Mouse (Mus musculus) kidney, embryonic 14.5 days (tissue): Measurements from ENCODE around the gene Zp3. TPM values are rescaled to one million over a fixed set of nuclear protein-coding genes. Genes with fewer than 3 reads are reported as not detected.
A peak's percentile ranks its signal among the peaks of the same experiment; 100 is the strongest.

Experiments
- ATAC-seq: fragments of 200-750 bp; cut with Nextera tagmentation; 2 replicates; pipeline ENCODE4 v1.8.0; 2017; ENCODE audit warnings: moderate number of reproducible peaks, mild to moderate bottlenecking, moderate TSS enrichment, moderate library complexity; ENCODE audit not compliant: low FRiP score, low TSS enrichment
- H3K27ac ChIP-seq: fragments of 300-500 bp; sonication (generic); 2 replicates; pipeline ENCODE4 v1.5.1; 2014; ENCODE audit warnings: low read depth, mild to moderate bottlenecking, low read length, moderate library complexity, mixed read lengths
- H3K27me3 ChIP-seq: fragments of 300-500 bp; sonication (generic); 2 replicates; pipeline ENCODE4 v1.6.1; 2014; ENCODE audit warnings: mild to moderate bottlenecking, low read length; ENCODE audit not compliant: control insufficient read depth, insufficient read depth
- H3K36me3 ChIP-seq: fragments of 300-500 bp; sonication (generic); 2 replicates; pipeline ENCODE4 v1.6.1; 2014; ENCODE audit warnings: low read length, mixed read lengths; ENCODE audit not compliant: control insufficient read depth, insufficient read depth
- H3K4me1 ChIP-seq: fragments of 300-500 bp; sonication (generic); 2 replicates; pipeline ENCODE4 v1.6.1; 2014; ENCODE audit warnings: low read length, mixed read lengths; ENCODE audit not compliant: control insufficient read depth, insufficient read depth
- H3K4me2 ChIP-seq: fragments of 300-500 bp; sonication (generic); replicated peaks from 2 replicates; pipeline ENCODE4 v1.6.1; 2014; ENCODE audit warnings: low read depth, mild to moderate bottlenecking, low read length
- H3K4me3 ChIP-seq: fragments of 300-500 bp; sonication (generic); 2 replicates; pipeline ENCODE4 v1.5.1; 2014; ENCODE audit warnings: mild to moderate bottlenecking, low read length
- H3K9ac ChIP-seq: fragments of 300-500 bp; sonication (generic); 2 replicates; pipeline ENCODE4 v1.6.1; 2014; ENCODE audit warnings: low read depth, mild to moderate bottlenecking, low read length, moderate library complexity
- H3K9me3 ChIP-seq: fragments of 300-500 bp; sonication (generic); 2 replicates; pipeline ENCODE4 v1.6.1; 2016; ENCODE audit warnings: low read length; ENCODE audit not compliant: control insufficient read depth
- WGBS: fragments of 180-500 bp; shearing (Covaris S2); extraction: QIAGEN DNeasy Blood & Tissue Kit; methylation state at CpG from one replicate; pipeline ENCODE4 v1.1.7; 2014; 5-methylcytosine and 5-hydroxymethylcytosine counted together
- polyA plus RNA-seq: library from polyadenylated mRNA; unstranded; fragments of >200 nt; fragmentation: Nextera tagmentation; extraction: Ambion mirVana; gene quantifications from 2 replicates; pipeline ENCODE4 v1.2.1, GENCODE M21; 2014

Gene Zp3
- polyA plus RNA-seq, 1 experiment from 2014 or later, result not detected

DNA sequence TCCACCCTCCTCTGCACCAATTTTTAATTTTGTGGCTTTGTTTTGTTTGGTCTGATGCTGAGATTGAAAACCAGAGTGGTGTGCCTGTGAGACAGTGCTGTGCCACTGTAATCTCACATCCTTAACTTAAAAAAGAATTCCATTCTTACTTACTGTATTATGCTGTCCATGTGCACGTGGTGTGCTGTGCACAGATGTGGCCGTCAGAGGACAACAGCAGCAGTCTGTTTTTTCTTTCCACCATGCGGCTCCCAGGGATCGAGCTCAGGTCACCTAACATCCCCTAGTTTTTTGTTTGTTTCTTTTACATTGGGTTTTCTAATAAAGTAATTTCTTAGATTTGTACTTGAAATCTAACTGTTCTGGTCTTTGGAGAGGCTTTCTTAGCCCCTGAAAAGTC lies 24.6 kb downstream of the Zp3 start:
- Histone ChIP-seq H3K27ac (no peak overlapping the region), H3K4me1 (peaks cover 7% of the 10 kb centered on the region; the same call in 1 of the 2 replicates), H3K4me2 (no peak overlapping the region), H3K36me3 (peaks cover 10% of the 10 kb centered on the region), H3K4me3 (no peak overlapping the region), H3K9me3 (no peaks in the 10 kb centered on the region), H3K27me3 (no peaks in the 10 kb centered on the region), H3K9ac (no peak overlapping the region)
- no peak for ATAC-seq
- WGBS, result 45% methylated on average over 4 of the region's 4 CpGs

- Histone ChIP-seq H3K4me2 (no peak overlapping the region), H3K9me3 (no peaks in the 10 kb centered on the region), H3K9ac (no peak overlapping the region), H3K4me1 (peaks cover 7% of the 10 kb centered on the region; the same call in 1 of the 2 replicates), H3K36me3 (peaks cover 28% of the 10 kb centered on the region), H3K27ac (no peak overlapping the region), H3K27me3 (no peaks in the 10 kb centered on the region), H3K4me3 (no peak overlapping the region)
- ATAC-seq, result no peak
- 64% methylated on average over 7 of the region's 7 CpGs for WGBS
Observed at GRCm38 (mm10) chr5:136007745-136008144, 27.8 kb downstream of the Zp3 start.

GRCm38 (mm10) chr5:136014877-136015276 lies 35.0 kb downstream of the Zp3 start:
- Histone ChIP-seq H3K4me2 (no peak overlapping the region), H3K9ac (no peak overlapping the region), H3K36me3 (peaks cover 32% of the 10 kb centered on the region), H3K27ac (no peak overlapping the region), H3K4me3 (no peak overlapping the region), H3K27me3 (no peaks in the 10 kb centered on the region), H3K9me3 (no peaks in the 10 kb centered on the region), H3K4me1 (no peaks in the 10 kb centered on the region)
- 0 out of 2 replicates have a peak, but pooled peaks have one; percentile 22 for ATAC-seq
- 79% methylated on average over 10 of the region's 10 CpGs for WGBS

GRCm38 (mm10) chr5:136015586-136015985 lies 35.7 kb downstream of the Zp3 start:
- no peaks in the 10 kb centered on the region for H3K9me3 ChIP-seq
- no peaks in the 10 kb centered on the region for H3K27me3 ChIP-seq
- peaks cover 32% of the 10 kb centered on the region for H3K36me3 ChIP-seq
- H3K4me3 ChIP-seq, result no peak overlapping the region
- H3K4me2 ChIP-seq, result no peak overlapping the region
- no peak overlapping the region for H3K9ac ChIP-seq
- no peak overlapping the region for H3K27ac ChIP-seq
- no peaks in the 10 kb centered on the region for H3K4me1 ChIP-seq
- WGBS, result 81% methylated on average over 10 of the region's 10 CpGs
- no peak for ATAC-seq

DNA sequence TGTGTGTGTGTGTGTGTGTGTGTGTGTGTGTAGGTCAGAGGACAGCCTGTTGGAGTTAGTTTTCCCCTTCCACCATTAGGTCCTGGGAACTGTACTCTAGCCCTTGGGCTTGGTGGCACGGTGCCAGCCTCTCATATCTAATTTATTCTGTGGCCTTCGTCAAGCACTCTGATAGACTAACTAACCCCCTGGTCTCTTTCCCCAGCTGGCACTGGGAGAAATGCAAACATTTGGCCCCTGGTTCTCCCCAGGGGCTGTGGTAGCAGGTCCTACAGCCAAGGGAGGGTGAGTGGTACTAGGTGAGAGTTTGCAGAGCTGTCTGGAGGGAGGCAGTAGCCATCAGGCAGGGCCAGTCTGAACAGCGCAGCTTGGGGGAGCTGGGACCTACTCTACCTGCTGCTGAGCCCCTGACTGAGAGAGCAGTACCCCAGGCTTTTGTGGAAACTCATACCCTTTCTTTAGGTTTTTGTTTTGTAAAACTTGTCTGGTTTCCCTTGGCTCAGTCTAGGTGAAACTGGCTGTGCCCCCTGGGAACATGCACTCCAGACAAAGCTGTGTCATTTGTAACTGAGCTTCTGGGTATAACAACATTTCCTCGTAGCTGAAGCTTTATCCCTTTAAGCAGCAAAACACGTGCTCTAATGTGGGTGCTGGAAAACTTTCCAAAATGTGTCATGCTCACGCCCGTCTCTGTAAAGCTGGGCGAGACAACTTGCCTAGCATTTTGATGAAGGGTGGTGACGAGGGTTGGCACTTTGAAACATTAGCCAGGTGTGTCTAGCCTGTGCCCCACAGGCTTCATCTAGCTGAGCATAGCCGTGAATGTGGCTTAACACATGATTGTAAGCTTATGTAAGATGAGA lies 36.3 kb downstream of the Zp3 start:
- H3K27ac ChIP-seq, result 0 out of 2 replicates have a peak overlapping the region, but pooled peaks have one; percentile 47
- H3K9ac ChIP-seq, result no peak overlapping the region
- H3K4me3 ChIP-seq, result no peak overlapping the region
- WGBS, result 79% methylated on average over 10 of the region's 10 CpGs
- H3K27me3 ChIP-seq, result no peaks in the 10 kb centered on the region
- no peaks in the 10 kb centered on the region for H3K9me3 ChIP-seq
- no peak for ATAC-seq
- H3K4me1 ChIP-seq, result no peaks in the 10 kb centered on the region
- H3K36me3 ChIP-seq, result peaks cover 28% of the 10 kb centered on the region; the same call in 1 of the 2 replicates
- H3K4me2 ChIP-seq, result no peak overlapping the region

DNA sequence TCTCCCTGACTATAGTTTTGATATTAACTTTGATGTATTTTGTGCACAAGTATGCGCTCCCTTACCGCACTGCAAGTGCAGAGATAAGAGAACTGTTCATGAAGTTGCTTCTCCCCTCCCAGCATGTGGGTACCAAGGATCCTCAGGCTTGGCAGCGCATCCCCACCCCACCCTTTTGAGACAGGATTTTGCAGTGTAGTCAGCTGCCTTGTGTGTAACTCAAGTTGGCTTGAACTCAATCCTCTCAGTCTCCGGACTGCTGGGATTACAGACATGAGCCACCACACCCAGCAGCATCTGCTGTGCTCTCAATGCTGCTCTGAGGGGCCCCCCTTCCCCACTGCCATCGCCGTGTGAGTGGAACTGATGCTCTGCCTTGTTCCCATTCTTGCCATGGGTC lies 37.4 kb downstream of the Zp3 start:
- Histone ChIP-seq H3K27ac (no peak overlapping the region), H3K27me3 (no peaks in the 10 kb centered on the region), H3K36me3 (peaks cover 19% of the 10 kb centered on the region; the same call in 1 of the 2 replicates), H3K4me1 (no peaks in the 10 kb centered on the region), H3K9me3 (no peaks in the 10 kb centered on the region), H3K4me2 (no peak overlapping the region), H3K9ac (no peak overlapping the region), H3K4me3 (no peak overlapping the region)
- no peak for ATAC-seq
- WGBS, result 87% methylated on average over 6 of the region's 6 CpGs

GRCm38 (mm10) chr5:136018726-136019125 lies 38.8 kb downstream of the Zp3 start:
- Histone ChIP-seq H3K4me3 (no peak overlapping the region), H3K27me3 (no peaks in the 10 kb centered on the region), H3K36me3 (peaks cover 10% of the 10 kb centered on the region; the same call in 1 of the 2 replicates), H3K9me3 (no peaks in the 10 kb centered on the region), H3K9ac (no peak overlapping the region), H3K4me2 (no peak overlapping the region), H3K27ac (no peak overlapping the region), H3K4me1 (no peaks in the 10 kb centered on the region)
- 75% methylated on average over 2 of the region's 2 CpGs for WGBS
- no peak for ATAC-seq

- no peak overlapping the region for H3K9ac ChIP-seq
- no peak for ATAC-seq
- H3K27ac ChIP-seq, result no peak overlapping the region
- no peaks in the 10 kb centered on the region for H3K9me3 ChIP-seq
- H3K4me3 ChIP-seq, result no peak overlapping the region
- H3K4me1 ChIP-seq, result no peaks in the 10 kb centered on the region
- peaks cover 14% of the 10 kb centered on the region; the same call in 1 of the 2 replicates for H3K36me3 ChIP-seq
- H3K4me2 ChIP-seq, result no peak overlapping the region
- no peaks in the 10 kb centered on the region for H3K27me3 ChIP-seq
- 24% methylated on average over 1 of the region's 1 CpGs for WGBS
Observed at GRCm38 (mm10) chr5:136019907-136020306, 40.0 kb downstream of the Zp3 start.

- no peak overlapping the region for H3K9ac ChIP-seq
- H3K4me2 ChIP-seq, result no peak overlapping the region
- no peak overlapping the region for H3K4me3 ChIP-seq
- no peak overlapping the region for H3K27ac ChIP-seq
- H3K27me3 ChIP-seq, result no peaks in the 10 kb centered on the region
- ATAC-seq, result no peak
- peaks cover 34% of the 10 kb centered on the region for H3K36me3 ChIP-seq
- 0 out of 2 replicates have a peak, but pooled peaks cover 3% of the 10 kb centered on the region for H3K4me1 ChIP-seq
- no peaks in the 10 kb centered on the region for H3K9me3 ChIP-seq
- 78% methylated on average over 3 of the region's 3 CpGs for WGBS
Observed at GRCm38 (mm10) chr5:136025712-136026111, 45.8 kb downstream of the Zp3 start.
